Mouse (Mus musculus): Measurements from ENCODE around the gene Lancl1. TPM values are rescaled to one million over a fixed set of nuclear protein-coding genes. Genes with fewer than 3 reads are reported as not detected.

Gene Lancl1
- polyA plus RNA-seq (2012; rRNA removed) = 39.8 and 42.5 TPM in 2 replicates

GRCm38 (mm10) chr1:67038246-67038987 is at the start of gene Lancl1:
Lancl1 (minus strand) TSS chr1:67038872.

Other genes starting within 250 kb of the Lancl1 start
- gene Kansl1l, start 221.3 kb downstream of the Lancl1 start, polyA plus RNA-seq (2012; rRNA removed) = 0.90 and 1.1 TPM in 2 replicates
- 13.3 and 30.7 TPM in 2 replicates for gene Acadl, start 175.6 kb downstream of the Lancl1 start, polyA plus RNA-seq (2012; rRNA removed)
- 0.27 TPM in 1 of 2 replicates, not detected in the other for gene Myl1, start 93.5 kb downstream of the Lancl1 start, polyA plus RNA-seq (2012; rRNA removed)
- gene Cps1, start 84.2 kb upstream of the Lancl1 start, polyA plus RNA-seq (2012; rRNA removed) = 0.69 and 0.98 TPM in 2 replicates